Mouse (Mus musculus) frontal cortex, adult 2 months (tissue): ENCODE data around the gene Trip6. TPM values are rescaled to one million over a fixed set of nuclear protein-coding genes. Genes with fewer than 3 reads are reported as not detected.
"Not testable (repeated sequence)": the region's sequence is repeated elsewhere in the genome, so short reads cannot be mapped to it uniquely, and the experiment has no call there.

Experiments used
- DNase-seq, 2 experiments: peaks; one replicate each; pipeline ENCODE4 v3.0.0; 2022; ENCODE audit warnings: low spot score in 1 of 2; ENCODE audit errors: extremely low spot score in 1 of 2
- polyA plus RNA-seq: library from polyadenylated mRNA; depleted of rRNA; stranded (reverse); fragments of >200 nt; gene quantifications from 2 replicates; pipeline ENCODE4 v1.2.3, GENCODE M21; 2012

Gene Trip6
- polyA plus RNA-seq, 1 experiment: 8.5 TPM

DNA sequence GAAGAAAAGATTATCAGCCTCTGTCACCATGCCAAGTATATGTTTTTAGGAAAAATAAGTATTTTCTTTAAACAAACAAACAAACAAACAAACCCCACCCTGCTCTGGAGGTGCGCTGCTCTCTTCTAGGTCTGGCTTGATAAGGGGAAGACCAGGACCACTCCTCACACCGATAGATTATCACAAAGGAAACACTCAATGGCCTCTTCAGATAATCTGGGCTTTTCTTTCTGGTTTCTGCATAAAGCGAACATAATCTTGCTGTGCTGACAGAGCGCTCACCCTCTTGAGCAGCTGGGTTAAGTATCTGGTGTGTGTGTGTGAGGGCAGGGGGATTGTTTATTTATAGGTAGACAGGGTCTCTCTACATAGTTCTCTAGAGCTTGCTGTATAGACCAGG lies 10.6 kb downstream of the Trip6 start:
- DNase-seq: no peak

DNA sequence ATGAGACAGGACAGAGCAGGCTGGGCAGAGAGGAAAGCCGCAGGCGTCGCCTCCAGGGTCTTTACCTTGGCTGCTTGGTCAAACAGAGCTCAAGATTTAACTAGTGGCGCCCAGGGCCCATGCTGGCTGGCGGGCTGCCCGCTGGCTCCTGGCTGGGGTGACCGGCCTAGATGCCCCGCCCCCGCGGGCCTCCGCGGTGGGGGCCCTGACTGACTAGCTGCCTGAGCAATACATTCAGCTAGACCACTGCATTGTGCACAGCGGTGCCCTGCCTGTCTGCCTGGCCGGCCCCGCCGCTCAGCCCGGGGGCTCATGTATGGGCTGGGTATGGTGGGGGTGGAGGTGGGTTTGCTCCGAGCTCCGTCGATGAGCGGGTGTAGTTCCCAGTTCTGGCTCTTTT lies 13.0 kb downstream of the Trip6 start:
- no peak for DNase-seq

DNA sequence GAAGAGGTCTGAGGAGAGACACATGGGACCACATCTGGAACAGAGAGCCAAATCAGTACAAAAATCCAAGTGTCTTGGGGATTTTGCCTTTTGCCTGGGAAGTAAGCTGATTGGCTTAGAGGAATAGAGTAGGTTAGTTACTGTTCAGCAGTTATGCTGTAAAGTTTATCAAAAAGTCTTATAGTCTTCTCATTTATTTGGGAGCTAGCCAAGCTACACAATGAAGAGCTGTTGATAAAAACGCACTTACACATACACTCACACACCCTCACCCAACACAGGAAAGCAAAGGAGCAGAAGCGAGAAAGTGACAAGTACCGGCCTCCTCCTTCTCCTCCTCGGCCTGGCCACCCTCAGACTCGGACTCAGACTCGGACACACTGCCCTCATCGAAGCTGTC lies 15.0 kb downstream of the Trip6 start:
- DNase-seq: no peak

DNA sequence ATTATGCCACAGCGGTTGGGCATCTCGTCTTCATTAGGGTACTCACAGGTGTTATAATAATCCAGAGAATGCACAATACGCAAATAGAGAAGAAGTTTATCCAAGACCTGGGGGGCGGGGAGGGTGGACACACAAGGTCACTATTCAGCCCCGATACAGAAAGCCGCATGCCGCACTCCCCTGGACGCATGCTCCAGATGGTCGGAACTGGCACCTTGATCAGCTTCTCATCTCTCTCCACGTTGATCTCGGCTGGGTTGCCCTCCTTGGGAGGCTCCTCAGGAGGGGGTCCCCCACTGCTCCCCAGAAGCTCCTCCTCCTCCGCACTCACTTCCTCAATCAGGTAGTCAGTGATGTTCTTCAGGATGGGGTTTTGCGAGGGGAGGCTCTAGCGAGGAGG lies 17.1 kb downstream of the Trip6 start:
- DNase-seq: no peak

DNA sequence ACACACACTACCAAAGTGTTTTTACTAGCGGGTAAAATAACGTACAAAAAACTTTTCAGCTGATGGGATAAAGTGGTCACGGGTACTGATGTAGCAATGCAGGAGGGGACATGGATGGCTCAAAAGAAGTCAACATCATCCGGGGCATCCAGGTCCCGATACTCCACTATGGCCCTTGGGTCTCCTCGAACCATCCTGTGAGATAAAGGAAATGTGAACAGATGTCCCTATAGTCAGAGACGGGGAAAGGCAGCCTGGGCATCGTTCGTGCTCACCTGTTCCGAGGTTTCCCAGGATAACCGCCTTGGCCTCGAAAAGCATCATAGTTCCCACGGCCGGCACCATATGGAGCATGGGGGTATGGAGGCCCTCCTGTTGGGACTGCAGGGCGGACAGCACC lies 18.5 kb downstream of the Trip6 start:
- DNase-seq: no peak

DNA sequence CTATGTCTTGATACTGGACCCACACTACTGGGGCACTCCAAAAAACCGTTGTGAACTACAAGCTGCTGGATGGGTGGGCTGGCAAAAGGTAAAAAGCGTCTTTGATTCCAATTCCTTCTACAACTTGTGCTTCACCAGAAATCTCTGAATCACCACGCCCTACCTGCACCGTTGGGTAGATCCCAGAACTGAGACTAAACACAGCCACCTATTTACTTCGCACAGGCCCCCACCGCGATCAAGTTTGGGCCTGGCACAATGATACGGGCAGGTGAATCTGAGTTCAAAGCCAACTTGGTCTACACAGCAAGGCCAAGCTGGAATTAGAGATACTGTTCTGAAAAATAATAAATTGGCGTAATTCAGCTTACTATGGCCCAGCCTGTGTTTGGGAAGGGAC lies 18.9 kb downstream of the Trip6 start:
- DNase-seq: no peak

DNA sequence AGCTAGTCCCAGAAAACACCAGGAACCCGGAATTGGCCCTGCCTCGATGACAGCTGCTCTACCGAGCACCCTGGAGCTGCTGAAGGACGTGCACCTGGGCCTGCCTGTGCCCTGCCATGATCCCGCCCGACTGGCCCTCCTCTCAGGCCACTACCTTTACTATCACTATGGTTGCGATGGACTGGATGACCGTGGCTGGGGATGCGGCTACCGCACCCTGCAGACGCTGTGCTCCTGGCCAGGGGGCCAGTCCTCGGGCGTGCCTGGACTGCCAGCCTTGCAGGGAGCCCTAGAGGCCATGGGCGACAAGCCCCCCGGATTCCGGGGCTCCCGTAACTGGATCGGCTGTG lies 19.5 kb downstream of the Trip6 start:
- no peak for DNase-seq

DNA sequence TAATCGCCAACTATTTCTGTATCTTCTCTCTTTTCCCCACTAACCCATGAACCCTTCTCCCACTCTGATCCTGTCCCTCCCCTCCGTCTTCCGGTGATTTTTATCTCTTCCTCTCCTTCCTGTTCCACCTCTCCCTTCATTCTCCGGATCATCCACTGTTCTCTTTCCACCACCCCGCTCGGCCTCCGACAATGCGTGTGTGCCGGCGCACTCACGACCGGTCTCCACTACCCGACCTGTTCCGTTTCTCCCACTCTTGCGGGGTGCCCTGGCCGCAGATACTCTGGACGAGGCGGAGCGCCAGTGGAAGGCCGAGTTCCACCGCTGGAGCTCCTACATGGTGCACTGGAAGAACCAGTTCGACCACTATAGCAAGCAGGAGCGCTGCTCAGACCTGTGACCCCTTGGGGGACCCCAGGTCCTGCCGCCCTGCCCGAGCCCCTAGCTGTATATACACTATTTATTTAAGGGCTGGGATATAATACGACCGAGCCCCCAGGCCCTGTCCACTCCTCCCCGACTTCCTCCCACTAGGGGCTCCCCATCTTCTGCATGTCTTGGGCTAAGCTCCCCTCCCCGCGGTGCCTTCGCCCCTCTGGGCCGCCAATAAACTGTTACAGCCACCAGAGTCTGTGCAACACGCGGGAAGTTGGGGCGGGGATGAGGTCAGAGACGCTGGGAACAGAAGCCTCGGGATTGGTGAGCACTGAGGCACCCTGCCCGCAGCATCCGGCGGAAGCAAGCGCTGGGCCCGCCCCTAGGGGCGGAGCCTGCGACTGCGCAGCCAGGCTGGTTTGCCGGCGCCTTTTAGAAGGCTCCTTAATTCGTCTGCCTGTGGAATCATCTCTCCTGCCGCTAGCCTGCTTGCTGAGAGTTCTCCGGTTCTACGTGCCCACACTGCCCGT lies 20.1 kb downstream of the Trip6 start, which contains the start of gene Ufsp1:
TSS of gene Ufsp1 (plus strand) at position 791 of the 905 bp plus-strand sequence.
- peak; percentile 93 to 96 for DNase-seq

DNA sequence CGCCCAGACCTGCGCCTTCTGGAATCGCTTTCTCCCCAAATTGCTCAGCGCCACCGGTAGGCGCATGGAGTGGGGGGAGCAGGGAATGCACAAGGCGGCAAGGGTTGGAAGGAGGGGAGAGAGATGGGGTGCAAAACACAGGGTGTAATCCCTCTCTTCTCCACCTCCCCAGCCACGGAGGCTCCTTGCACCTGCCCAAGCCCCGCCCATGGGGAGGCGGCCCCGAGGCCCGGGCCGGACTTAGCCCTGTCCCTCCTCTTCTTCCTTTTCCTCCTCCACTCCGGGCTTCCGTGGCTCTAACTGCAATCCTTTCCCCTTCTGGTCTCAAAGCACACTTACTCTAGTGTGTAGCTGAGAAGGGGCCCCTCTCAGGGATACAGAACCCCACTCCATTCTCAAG lies 20.9 kb downstream of the Trip6 start:
- DNase-seq: peak in 1 of 2 experiments; percentile 77

DNA sequence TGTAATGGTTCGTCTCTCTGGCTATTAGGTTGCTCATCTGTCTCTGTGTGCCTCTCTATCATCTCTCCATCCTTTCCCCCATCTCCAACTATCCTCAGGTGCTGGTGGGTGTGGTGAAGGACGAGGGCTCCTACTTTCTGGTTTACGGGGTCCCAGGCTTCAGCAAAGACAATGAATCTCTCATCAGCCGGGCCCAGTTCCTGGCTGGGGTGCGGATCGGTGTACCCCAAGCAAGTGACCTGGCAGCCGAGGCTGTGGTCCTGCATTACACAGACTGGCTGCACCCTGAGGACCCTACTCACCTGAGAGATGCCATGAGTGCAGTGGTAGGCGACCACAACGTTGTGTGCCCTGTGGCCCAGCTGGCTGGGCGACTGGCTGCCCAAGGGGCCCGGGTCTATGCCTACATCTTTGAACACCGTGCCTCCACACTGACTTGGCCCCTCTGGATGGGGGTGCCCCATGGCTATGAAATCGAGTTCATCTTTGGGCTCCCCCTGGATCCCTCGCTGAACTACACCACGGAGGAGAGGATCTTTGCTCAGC lies 22.8 kb downstream of the Trip6 start:
- no peak for DNase-seq

DNA sequence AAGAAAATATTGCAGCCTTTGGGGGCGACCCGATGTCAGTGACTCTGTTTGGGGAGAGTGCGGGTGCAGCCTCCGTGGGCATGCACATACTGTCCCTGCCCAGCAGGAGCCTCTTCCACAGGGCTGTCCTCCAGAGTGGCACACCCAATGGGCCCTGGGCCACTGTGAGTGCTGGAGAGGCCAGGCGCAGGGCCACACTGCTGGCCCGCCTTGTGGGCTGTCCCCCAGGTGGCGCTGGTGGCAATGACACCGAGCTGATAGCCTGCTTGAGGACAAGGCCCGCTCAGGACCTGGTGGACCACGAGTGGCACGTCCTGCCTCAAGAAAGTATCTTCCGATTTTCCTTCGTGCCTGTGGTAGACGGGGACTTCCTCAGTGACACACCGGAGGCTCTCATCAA lies 23.5 kb downstream of the Trip6 start:
- DNase-seq: no peak

DNA sequence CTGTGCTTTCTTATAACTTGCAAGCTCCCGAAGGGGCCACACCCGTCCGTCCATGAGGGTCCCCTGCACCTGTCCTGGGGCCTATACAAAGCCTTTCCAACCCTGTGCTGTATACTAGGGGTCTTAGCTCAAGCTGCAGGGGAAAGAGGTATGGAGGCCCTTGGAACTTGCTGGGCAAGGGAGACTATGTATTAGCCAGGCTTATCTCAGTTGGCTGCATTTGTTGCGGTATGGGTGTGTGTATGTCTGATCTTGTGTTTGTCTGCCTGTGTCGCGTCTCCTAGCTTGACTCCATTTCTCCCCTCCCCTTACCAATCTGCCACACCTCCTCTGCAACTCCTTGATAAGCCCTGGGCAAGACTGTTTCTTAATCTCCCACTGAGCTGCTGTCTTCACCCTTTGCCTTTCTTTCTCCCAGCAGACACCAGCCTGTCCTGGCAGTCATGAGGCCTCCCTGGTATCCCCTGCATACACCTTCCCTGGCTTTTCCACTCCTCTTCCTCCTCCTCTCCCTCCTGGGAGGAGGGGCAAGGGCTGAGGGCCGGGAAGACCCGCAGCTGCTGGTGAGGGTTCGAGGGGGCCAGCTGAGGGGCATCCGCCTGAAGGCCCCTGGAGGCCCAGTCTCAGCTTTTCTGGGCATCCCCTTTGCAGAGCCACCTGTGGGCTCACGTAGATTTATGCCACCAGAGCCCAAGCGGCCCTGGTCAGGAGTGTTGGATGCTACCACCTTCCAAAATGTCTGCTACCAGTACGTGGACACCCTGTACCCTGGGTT lies 24.4 kb downstream of the Trip6 start:
- no peak for DNase-seq

DNA sequence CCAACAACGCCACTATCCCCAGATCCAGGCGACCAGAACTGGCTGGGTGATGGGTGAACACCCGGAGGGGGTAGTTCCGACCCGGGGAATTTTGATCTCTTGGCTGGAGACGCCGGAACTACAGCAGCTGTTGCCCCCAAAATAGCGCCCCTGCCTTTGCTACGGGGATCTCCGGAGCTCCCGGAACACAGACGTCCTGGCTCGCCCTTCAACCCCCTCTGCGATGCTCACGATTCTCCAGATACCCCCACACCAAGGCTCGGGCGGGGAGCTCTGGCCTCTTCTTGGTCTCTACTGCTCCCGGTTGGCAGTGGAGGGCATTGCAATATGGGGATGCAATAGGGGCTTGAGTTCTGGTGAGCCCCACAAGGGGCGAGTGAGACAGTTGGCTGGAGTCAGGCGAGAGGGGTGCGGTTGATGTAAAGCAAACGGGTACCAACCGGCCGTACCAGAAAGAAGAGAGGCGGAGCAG lies 25.2 kb downstream of the Trip6 start:
- DNase-seq: peak in 1 of 2 experiments; percentile 75

DNA sequence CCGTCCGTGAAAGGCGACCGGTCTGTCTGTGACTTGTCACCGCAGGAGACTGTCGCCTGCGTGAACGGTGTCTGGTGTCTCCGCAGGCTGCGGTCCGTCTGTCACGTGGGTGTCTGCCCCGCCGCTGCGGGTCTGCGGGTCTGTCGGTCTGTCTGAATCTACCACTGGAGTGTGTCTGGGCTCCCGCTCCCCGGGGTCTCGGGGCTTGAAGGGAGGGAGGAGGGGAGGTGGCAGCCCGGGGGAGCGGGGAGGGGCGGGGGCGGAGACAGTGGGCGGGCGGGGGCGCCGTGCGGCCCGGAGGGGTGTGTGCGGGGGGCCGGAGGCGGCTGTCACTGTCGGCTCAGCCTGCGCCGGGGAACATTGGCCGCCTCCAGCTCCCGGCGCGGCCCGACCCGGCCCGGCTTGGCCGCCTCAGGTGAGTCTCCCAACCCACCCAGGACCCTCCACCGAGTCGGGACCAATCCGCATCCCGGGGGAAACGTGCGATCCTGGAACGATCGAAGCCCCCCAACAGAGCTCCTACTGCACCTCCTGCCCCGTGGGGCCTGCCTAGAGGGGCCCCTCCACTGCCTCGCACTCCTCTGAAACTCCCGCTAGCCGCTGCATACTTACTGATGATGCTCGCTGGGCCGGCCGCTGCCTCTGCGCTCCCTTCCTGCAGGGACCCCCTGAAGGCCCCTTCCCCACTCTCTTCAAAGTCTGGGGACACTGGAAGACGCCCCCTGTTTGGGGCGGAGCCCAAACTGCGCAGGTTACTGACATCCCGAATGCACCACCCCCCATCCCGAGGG lies 26.1 kb downstream of the Trip6 start:
- peak in 1 of 2 experiments; percentile 58 for DNase-seq

DNA sequence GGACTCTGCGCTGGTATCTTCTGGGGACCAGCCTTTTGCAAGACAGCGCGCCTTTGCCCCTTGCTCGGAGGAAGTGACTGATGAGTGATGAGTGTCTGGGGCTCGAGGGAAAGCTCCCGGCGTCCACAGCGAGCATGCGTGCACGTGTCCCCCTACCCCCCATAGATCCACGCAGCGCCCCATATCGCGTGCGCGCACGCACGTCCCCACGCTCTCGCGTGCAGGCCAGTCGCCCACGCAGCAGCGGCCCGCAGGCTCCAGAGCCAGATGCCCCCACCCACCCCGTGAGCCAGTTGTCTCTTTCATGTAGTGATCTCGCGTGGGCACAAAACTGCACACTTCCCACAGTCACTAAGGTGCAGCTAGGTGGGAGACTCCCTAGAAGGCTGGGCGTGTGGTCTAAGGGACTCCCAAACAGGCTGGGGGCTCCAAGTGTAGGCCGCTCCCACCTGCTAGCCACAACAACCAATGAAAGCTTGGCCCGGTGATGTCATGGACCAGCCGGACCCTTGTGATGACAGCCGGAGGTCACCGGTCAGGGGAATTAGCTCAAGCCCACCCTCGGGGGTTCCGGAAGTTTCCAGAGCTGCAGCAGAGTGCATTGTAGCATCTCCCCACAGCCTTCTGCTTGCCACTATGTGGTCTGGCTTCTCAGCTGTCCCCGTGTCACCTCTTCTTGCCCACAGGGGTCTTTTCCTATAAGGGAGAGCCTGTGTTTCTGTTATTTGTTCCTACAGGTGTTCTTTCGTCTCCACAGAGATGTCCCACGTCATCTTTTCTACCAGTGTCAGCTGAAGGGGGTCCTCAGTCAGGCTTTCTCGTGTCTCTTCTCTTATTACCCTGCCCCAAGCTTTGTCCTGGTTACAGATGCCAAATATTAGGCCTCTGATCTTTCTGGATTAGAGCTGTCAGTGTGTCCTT lies 26.9 kb downstream of the Trip6 start, which contains the start of gene Ache:
TSS of gene Ache (plus strand) at position 488 of the 921 bp plus-strand sequence.
- peak in 1 of 2 experiments; percentile 78 for DNase-seq

DNA sequence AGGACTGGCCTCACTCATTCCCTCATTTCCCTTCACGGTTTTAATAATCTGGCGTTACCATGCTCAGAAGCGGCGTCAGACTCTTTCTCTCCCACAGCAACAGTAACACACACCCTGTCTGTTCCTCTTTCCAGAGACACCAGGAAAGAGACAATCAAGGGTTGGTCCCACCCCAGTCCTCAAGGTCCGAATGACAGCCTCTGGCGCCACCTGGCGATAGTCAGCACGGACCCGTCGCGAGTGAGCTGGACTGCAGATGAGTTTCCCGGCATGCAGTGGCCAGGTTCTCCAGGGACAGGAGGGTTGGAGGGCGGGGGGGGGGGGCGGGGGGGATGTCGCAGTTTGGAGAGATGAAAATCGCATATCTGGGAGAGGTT lies 27.6 kb downstream of the Trip6 start:
- peak; percentile 80 to 95 for DNase-seq

DNA sequence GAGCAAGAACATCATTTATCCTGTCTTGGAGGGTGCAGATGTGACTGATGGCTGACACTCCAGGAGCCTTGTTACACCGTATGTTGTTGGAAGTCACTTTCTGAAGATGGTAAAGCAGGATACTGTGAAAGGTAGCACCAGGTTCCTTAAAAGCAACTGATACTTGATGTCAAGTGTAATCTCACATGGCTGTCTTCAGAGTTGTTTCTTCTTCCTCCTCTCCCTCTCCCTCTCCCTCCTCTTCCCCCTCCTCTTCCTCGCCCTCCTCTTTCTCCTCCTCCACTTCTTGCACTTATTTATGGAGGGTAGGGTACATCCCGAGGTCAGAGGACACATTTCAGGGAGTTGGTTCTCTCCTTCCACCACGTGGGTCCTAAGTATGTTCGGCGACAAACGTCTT lies 28.2 kb downstream of the Trip6 start:
- DNase-seq: no peak

DNA sequence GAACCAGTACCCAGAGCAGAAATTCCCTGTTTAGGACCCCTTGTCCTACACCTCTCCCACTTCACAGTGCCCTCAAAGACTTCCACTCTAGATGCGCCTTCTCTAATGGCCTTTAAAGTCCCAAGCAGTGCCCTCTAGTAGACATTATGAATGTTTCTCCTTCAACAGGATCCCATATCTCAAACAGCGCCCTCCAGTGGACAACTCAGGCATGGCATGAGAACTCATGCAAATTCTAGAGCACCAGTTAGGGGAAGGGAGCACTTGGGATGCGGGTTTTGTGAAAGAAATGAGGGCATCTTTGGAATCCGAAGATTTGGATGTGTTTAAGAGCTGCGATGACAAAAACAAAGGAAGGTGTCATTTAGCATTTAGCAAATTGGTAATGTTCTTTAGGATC lies 29.2 kb downstream of the Trip6 start:
- DNase-seq: peak in 1 of 2 experiments; percentile 73

DNA sequence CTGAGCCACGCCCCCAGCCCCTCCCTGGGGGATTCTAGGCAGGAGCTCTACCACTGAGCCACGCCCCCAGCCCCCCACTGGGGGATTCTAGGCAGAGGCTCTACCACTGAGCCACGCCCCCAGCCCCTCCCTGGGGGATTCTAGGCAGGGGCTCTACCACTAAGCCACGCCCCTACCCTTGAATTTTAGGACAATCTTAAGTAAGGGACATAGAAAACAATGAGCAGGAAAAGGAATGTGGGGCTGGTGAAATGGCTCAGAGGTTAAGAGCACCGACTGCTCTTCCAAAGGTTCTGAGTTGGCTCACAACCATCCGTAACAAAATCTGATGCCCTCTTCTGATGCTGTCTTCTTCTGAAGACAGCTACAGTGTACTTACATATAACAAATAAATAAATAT lies 29.8 kb downstream of the Trip6 start:
- not testable (repeated sequence) for DNase-seq
